Mouse (Mus musculus): ENCODE data around the gene Bcor. TPM values are rescaled to one million over a fixed set of nuclear protein-coding genes. Genes with fewer than 3 reads are reported as not detected.

Bcor gene
- polyA plus RNA-seq, 1 experiment from 2014 or later: 18.1 TPM

GRCm38 (mm10) chrX:12003106-12003505, 157.0 kb downstream of the Bcor start:
- no peak overlapping the region for H3K4me2 ChIP-seq
- H3K9me3 ChIP-seq: no peaks in the 10 kb centered on the region
- no peak for ATAC-seq (ENCODE audit: low FRiP score)
- H3K4me1 ChIP-seq (replicated peaks): peaks cover 78% of the 10 kb centered on the region
- no peak overlapping the region for H3K4me3 ChIP-seq
- H3K27ac ChIP-seq: no peak overlapping the region
- peaks cover 93% of the 10 kb centered on the region for H3K27me3 ChIP-seq
- H3K9ac ChIP-seq: no peak overlapping the region
- no peaks in the 10 kb centered on the region for H3K36me3 ChIP-seq
- WGBS: 8% methylated on average over 9 of the region's 9 CpGs

- no peak for ATAC-seq (ENCODE audit: low FRiP score)
- H3K27me3 ChIP-seq: peaks cover 95% of the 10 kb centered on the region
- peaks cover 78% of the 10 kb centered on the region for H3K4me1 ChIP-seq (replicated peaks)
These were observed 157.6 kb downstream of the Bcor start for GRCm38 (mm10) chrX:12002596-12002995.

GRCm38 (mm10) chrX:12001969-12002368, 158.2 kb downstream of the Bcor start:
- 0% methylated on average over 3 of the region's 3 CpGs for WGBS
- Histone ChIP-seq H3K36me3 (no peaks in the 10 kb centered on the region), H3K4me2 (no peak overlapping the region), H3K9ac (no peak overlapping the region), H3K9me3 (no peaks in the 10 kb centered on the region), H3K27ac (no peak overlapping the region), H3K27me3 (peaks cover 94% of the 10 kb centered on the region), H3K4me3 (no peak overlapping the region), H3K4me1 (replicated peaks) (peaks cover 78% of the 10 kb centered on the region)
- ATAC-seq (ENCODE audit: low FRiP score): no peak

More at GRCm38 (mm10) chrX:12002596-12002995, 157.6 kb downstream of the Bcor start:
- Histone ChIP-seq H3K27ac (no peak overlapping the region), H3K9me3 (no peaks in the 10 kb centered on the region), H3K9ac (no peak overlapping the region), H3K4me3 (no peak overlapping the region), H3K36me3 (no peaks in the 10 kb centered on the region), H3K4me2 (no peak overlapping the region)
- WGBS: 20% methylated on average over 6 of the region's 6 CpGs

- Histone ChIP-seq H3K27ac (peak overlapping the region; percentile 67), H3K36me3 (no peaks in the 10 kb centered on the region), H3K4me1 (replicated peaks) (peaks cover 78% of the 10 kb centered on the region), H3K9ac (no peak overlapping the region), H3K4me2 (peak overlapping the region; percentile 17), H3K27me3 (peaks cover 92% of the 10 kb centered on the region), H3K4me3 (no peak overlapping the region), H3K9me3 (no peaks in the 10 kb centered on the region)
- no peak for ATAC-seq (ENCODE audit: low FRiP score)
- 9% methylated on average over 16 of the region's 16 CpGs for WGBS
These were observed 158.8 kb downstream of the Bcor start for GRCm38 (mm10) chrX:12001336-12001735.

DNA sequence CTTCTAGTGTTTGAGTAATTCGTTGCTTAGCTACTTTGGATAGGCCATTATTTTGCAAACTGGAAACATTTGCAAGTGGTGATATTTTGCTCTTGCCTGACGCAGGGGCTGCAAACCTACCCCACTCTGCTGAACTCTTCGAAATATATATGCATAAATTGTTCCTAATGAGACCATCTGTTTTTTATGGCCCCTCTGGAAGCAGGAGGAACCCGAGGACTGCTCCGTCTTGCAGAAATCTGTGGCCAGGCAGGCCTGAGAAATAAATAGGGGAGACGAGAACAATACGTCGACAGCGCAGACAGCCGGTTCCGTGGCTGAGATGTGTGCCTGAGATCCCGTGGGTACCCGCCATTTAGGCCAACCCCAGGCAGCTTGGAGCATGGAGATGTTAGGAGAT, 159.5 kb downstream of the Bcor start:
- H3K27ac ChIP-seq: peak overlapping the region; percentile 67
- H3K27me3 ChIP-seq: peaks cover 89% of the 10 kb centered on the region
- no peaks in the 10 kb centered on the region for H3K36me3 ChIP-seq
- H3K9me3 ChIP-seq: no peaks in the 10 kb centered on the region
- ATAC-seq (ENCODE audit: low FRiP score): no peak
- peak overlapping the region; percentile 17; the same call in 1 of the 2 replicates for H3K4me2 ChIP-seq
- H3K4me1 ChIP-seq (replicated peaks): peaks cover 71% of the 10 kb centered on the region
- no peak overlapping the region for H3K9ac ChIP-seq
- H3K4me3 ChIP-seq: no peak overlapping the region
- WGBS: 10% methylated on average over 13 of the region's 13 CpGs

DNA sequence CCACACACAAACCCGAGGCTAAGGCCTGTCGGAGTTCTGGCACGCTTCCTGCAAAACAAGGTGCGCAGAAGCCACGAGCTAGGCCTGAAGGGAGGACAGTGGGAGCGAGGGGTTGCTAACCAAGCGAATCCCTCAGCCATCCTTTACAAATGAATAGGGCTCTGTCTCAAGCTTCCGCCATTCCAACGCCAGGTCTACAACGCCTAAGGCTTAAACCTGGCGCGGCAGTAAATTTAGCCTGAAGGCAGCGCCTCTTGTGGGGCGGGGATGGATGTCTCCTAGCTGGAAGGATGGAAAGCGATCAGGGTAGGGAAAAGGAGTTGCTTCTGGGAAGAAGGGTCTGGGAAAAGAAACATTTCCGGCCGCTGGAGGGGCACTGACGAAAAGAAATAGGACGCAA, 160.2 kb downstream of the Bcor start:
- no peak overlapping the region for H3K4me3 ChIP-seq
- no peak overlapping the region for H3K9ac ChIP-seq
- H3K4me1 ChIP-seq (replicated peaks): peaks cover 64% of the 10 kb centered on the region
- WGBS: 10% methylated on average over 19 of the region's 19 CpGs
- no peaks in the 10 kb centered on the region for H3K36me3 ChIP-seq
- H3K9me3 ChIP-seq: no peaks in the 10 kb centered on the region
- peak overlapping the region; percentile 60 for H3K4me2 ChIP-seq
- H3K27ac ChIP-seq: peak overlapping the region; percentile 67
- no peak for ATAC-seq (ENCODE audit: low FRiP score)
- peaks cover 88% of the 10 kb centered on the region for H3K27me3 ChIP-seq

- Histone ChIP-seq H3K4me3 (peak overlapping the region; percentile 27), H3K27ac (peak overlapping the region; percentile 72), H3K4me1 (replicated peaks) (peaks cover 54% of the 10 kb centered on the region), H3K36me3 (no peaks in the 10 kb centered on the region), H3K4me2 (peak overlapping the region; percentile 60), H3K27me3 (peaks cover 79% of the 10 kb centered on the region), H3K9me3 (no peaks in the 10 kb centered on the region), H3K9ac (peak overlapping the region; percentile 68)
- peak; percentile 75 for ATAC-seq (ENCODE audit: low FRiP score)
- WGBS: 5% methylated on average over 17 of the region's 41 CpGs
These were observed 161.2 kb downstream of the Bcor start for GRCm38 (mm10) chrX:11998934-11999336.

GRCm38 (mm10) chrX:11996891-11997290, 163.3 kb downstream of the Bcor start:
- H3K9ac ChIP-seq: no peak overlapping the region
- peaks cover 65% of the 10 kb centered on the region for H3K27me3 ChIP-seq
- H3K4me1 ChIP-seq (replicated peaks): peaks cover 39% of the 10 kb centered on the region
- no peak for ATAC-seq (ENCODE audit: low FRiP score)
- H3K4me3 ChIP-seq: no peak overlapping the region
- H3K9me3 ChIP-seq: no peaks in the 10 kb centered on the region
- H3K27ac ChIP-seq: no peak overlapping the region
- no peak overlapping the region for H3K4me2 ChIP-seq
- WGBS: 85% methylated on average over 2 of the region's 2 CpGs
- H3K36me3 ChIP-seq: no peaks in the 10 kb centered on the region

- no peak overlapping the region for H3K27ac ChIP-seq
- no peaks in the 10 kb centered on the region for H3K9me3 ChIP-seq
- peaks cover 34% of the 10 kb centered on the region for H3K4me1 ChIP-seq (replicated peaks)
- H3K4me3 ChIP-seq: no peak overlapping the region
- WGBS: 65% methylated on average over 8 of the region's 8 CpGs
- no peak overlapping the region for H3K9ac ChIP-seq
- ATAC-seq (ENCODE audit: low FRiP score): no peak
- H3K27me3 ChIP-seq: peaks cover 61% of the 10 kb centered on the region
- H3K4me2 ChIP-seq: no peak overlapping the region
- H3K36me3 ChIP-seq: no peaks in the 10 kb centered on the region
These were observed 163.7 kb downstream of the Bcor start for GRCm38 (mm10) chrX:11996489-11996888.

- Histone ChIP-seq H3K9ac (no peak overlapping the region), H3K4me3 (no peak overlapping the region), H3K9me3 (no peaks in the 10 kb centered on the region), H3K4me1 (replicated peaks) (peaks cover 15% of the 10 kb centered on the region; the same call in 1 of the 2 replicates), H3K4me2 (no peak overlapping the region), H3K27me3 (peaks cover 37% of the 10 kb centered on the region), H3K36me3 (no peaks in the 10 kb centered on the region), H3K27ac (no peak overlapping the region)
- WGBS: 89% methylated on average over 5 of the region's 5 CpGs
- ATAC-seq (ENCODE audit: low FRiP score): no peak
These were observed 166.3 kb downstream of the Bcor start for GRCm38 (mm10) chrX:11993641-11994419.

GRCm38 (mm10) chrX:11989471-11989870, 170.7 kb downstream of the Bcor start:
- no peaks in the 10 kb centered on the region for H3K36me3 ChIP-seq
- no peak overlapping the region for H3K4me2 ChIP-seq
- peaks cover 7% of the 10 kb centered on the region; the same call in 1 of the 2 replicates for H3K4me1 ChIP-seq (replicated peaks)
- H3K27me3 ChIP-seq: peaks cover 20% of the 10 kb centered on the region; the same call in 1 of the 2 replicates
- WGBS: 69% methylated on average over 13 of the region's 13 CpGs
- H3K9me3 ChIP-seq: no peaks in the 10 kb centered on the region
- ATAC-seq (ENCODE audit: low FRiP score): no peak
- H3K4me3 ChIP-seq: no peak overlapping the region
- H3K9ac ChIP-seq: no peak overlapping the region
- H3K27ac ChIP-seq: no peak overlapping the region

- no peak for ATAC-seq (ENCODE audit: low FRiP score)
- H3K27ac ChIP-seq: no peak overlapping the region
- no peak overlapping the region for H3K4me2 ChIP-seq
- H3K27me3 ChIP-seq: peaks cover 20% of the 10 kb centered on the region; the same call in 1 of the 2 replicates
- no peak overlapping the region for H3K4me3 ChIP-seq
- no peaks in the 10 kb centered on the region for H3K9me3 ChIP-seq
- 27% methylated on average over 7 of the region's 7 CpGs for WGBS
- peaks cover 7% of the 10 kb centered on the region; the same call in 1 of the 2 replicates for H3K4me1 ChIP-seq (replicated peaks)
- no peak overlapping the region for H3K9ac ChIP-seq
- H3K36me3 ChIP-seq: no peaks in the 10 kb centered on the region
These were observed 171.8 kb downstream of the Bcor start for GRCm38 (mm10) chrX:11988191-11988896.

Measured in hindbrain, embryonic 13.5 days (tissue).